Mouse (Mus musculus): ENCODE data around the gene Pecr. TPM values are rescaled to one million over a fixed set of nuclear protein-coding genes. Genes with fewer than 3 reads are reported as not detected.
"Not testable (repeated sequence)": the region's sequence is repeated elsewhere in the genome, so short reads cannot be mapped to it uniquely, and the experiment has no call there.

Pecr gene
- total RNA-seq, 2 experiments from 2014 or later, result 18.8 to 20.1 TPM

DNA sequence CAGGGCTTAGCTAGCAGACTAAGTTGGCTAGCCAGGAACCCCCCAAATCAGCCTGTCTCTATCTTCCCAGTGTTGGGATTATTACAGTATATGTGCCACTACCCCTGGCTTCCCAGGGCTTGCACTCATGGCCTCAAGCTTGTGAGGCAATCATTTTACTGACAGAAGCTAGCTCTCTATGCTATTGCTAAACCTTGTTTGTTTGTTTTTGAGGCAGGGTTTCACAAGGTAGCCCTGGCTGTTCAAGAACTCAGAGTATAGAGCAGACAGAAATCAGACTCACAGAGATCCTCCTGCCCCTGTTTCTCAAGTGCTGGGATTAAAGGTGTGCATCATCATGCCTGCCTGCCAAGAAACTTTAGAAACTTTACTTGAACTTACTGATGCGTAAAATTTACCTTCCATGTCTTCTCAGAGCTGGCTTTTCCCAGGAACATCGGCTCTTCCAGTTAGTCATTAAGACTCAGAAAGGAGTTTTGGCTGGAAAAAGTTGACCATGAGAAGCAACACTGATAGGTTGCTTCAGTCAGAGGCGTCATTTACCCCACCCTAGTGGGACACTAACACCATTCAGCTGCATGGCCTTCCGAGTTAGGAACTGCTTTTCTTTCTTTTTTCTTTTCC, 4.5 kb upstream of the Pecr start:
- DNase-seq, result no peak

DNA sequence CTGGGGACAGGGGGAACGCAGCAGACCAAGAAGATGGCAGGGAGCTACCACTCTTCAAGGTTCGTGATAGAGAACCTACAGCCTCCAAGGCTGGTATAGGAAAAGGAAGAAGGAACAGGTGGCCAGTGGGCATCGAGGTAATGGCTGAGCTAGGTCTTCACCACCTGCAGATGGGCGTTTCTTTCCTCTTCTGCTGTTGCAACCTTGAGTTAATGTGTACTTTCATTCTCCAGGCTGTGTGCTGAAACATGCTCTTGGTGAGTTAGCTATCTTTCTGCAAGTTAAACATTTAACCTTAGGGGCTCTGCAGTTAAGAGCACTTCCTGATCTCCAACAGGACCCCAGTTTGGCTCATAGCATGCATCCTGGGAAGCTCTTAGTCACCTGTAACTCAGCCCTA, 3.8 kb upstream of the Pecr start:
- DNase-seq, result no peak

DNA sequence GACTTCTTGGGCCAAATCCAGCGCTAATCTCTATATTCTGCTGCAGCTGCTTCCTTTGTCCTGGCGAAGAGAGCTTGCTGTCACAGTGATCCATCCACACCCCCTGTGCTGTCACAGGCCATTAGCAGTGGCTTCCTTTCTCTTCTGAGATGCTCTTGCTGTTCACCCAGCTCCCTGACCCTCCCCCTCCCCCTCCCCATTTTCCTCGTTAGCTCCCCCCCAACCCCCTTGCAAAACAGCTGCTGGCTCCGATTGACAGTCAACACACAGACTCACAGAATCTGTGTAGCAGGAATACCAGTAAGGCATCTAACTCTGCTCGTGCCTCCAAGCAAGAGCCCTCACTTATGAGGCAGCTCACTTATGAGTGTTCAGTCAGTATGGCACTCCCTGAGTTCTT, 2.8 kb upstream of the Pecr start:
- no peak for DNase-seq

DNA sequence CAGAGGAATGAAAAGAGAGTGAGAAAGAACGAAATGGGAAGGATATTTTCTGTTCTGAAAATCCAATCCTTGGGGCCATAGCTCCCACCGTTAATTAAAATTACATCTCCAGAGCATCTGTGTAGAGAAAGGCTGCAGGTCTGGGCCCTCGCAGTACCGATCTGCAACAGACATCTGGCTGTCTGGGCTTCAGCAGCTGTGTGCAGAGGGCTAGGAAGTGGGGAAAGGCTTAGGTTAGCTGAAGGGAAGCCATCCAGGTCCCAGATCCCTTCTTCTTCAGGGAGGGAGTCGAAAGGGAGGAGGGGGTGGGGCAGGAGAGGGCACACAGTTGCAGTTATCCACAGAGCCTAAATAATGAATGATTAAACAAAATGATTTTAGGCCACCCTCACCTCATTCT, 425 bp upstream of the Pecr start:
- no peak for DNase-seq

DNA sequence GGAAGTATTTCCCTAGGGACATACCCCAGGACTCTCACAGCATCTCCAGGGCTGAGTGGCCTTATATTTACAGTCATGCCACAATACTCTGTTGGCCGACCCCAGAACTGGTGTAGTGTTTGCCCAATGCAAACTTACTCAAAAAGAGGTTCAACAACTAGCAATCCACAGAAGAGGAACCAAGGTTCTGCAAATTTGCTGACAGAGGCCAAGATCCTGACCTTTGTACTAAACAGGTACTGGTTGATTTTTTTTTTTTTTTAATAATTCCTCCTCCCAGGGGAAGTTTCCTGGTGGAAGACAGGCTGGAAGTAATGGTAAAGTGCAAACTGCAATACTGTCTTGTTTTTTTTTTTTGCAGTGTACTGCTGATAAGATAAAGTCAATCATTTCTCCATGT, 1.5 kb downstream of the Pecr start:
- no peak for DNase-seq

DNA sequence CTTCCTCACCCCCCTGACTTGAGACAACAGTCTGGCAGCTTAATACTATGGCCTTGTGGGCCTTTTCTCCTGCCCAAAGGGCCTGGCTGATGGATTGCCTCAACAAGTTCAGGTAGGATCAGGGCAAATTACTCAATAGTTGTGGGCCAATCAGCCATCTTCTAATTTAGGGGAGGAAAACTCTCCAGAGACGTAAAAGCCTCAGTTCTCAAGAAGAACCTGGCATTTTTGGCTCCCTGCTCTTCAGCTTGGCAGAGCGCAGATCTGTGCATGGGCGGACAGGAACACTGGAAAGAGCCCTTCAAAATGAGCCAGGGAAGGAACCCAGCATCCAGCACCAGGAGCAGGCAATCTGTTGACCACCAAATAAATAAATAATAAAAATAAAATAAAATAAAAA, 6.0 kb downstream of the Pecr start:
- no peak for DNase-seq

DNA sequence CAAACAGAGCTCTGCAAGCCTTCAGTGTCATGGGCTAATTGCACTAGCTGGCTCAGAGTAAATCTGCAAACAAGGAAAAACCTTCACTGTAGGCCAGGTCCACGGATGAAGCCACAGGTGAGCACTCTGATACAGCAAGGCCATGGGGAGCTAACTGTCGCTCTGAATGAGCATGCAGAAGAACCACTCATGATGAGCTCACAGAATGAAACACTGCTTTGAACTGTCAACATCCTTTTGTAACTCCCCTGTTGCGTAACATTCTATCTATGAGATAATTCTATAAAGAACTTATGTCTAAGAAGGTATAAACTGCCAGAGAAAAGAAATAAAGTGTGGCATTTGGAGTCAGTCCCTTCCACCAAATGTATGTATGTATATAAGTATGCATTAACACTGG, 21.0 kb downstream of the Pecr start:
- no peak for DNase-seq

DNA sequence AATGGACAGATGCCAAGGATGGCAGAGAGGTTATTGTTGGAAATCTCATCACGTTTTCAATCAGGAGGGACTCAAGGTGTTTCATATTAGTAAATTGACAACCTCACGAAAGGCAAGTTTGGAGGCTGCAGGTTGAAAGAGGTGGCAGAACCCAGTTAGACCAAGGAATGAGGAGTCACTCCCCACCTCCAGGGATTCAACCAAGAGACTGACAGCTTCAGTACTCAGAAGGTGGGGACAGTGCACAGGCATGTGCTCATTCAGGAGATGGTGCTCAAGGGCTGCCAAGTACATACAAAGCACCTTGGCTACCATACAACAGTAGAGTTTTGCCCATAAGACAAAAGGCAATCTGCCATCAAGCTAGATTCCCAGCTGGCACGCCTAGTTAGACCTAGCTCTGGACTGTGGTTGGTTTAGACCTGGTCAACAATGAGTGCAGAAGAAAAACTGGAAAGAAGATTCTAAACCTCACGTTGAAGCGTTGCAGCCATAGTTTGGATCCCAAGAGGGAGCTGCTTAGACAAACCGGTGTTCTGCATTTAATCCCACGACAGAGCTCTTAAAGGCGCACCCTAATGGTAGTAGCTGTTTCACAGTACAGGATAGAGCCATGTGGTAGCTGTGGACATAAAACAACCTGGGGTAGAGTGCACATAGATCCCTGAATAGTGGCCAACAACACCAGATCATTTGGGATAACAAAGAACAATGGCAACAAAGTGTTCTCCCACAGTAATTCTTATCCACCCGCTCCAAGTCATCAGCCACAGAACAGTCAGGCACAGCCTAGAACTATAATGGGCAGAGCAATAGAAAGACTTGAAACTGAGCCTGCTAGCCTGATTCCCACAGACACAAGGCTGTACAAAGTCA, 27.5 kb downstream of the Pecr start:
- no peak for DNase-seq

DNA sequence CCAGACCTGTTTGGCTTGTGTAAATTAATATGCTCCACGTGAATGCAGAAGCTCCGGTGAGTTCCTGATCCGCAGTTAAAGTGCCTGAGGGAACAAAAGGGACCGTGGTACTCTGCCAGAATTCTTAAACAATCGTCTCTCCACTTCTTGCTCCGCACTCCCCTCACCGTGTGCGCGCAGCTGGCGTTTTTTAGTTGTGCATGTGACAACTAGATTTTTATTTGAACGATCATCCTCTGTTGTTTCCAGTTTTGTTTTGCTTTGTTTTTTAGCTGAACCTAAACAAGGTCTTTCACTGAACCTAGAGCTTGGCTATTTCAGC, 28.3 kb downstream of the Pecr start:
- DNase-seq, result no peak

DNA sequence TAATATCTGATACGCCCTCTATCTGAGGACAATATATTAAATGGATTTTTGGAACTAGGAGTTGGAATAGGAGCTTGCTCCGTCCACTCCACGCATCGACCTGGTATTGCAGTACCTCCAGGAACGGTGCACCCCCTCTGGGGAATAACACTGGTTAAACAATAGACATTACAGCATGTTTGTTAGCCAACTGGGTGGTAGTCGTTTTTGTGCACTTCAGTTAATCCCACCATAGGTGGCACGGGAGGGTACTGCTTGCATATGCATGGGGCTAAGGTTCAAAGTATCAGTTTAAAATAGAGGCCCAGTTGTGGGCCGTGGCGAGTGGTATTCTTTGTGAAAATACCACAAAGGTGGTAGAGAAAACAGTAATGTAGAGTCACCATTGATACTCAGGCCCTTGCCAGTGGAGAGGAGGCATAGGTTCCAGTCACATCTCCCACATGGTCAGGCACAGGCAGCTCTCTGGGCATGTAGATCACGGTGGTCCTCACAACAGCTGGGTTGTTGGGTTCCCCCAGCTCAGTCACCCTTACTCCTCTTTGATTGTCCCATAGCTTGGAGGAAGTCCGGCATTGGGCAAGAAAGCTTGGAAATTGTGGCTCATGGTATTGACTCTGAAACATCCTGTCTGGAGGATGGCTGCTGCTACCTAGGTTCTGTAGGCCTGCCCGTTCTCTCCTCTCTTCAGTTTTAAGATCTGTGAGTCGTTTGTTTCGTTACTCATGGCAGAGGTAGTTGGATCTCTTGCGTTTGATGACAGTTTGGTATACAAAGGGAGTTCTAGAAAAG, 28.9 kb downstream of the Pecr start:
- DNase-seq, result no peak

DNA sequence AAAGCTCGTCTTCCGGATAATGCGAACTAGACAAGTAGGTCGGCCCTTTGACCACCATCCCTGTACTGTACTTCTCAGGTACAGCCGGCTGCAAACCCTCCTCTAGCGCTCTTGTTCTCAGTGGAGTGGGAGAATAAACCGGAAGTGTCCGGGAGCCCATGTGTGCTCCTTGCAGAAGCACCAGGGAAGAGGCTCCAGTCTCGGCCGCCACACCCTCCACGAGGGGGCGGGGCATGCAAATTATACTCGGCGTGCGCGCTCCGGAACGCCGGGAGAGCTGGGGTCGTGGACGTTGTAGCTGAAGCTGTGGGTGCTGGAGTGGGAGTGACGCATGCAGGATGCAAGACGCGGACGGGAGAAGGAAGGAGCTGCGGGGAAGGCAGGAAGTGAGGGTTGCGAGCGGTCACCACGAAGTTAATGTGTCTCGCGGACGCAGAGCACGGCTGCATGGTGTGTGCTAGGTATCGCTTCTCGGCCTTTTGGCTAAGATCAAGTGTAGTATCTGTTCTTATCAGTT, 29.5 kb downstream of the Pecr start:
- peak; percentile 89 for DNase-seq

DNA sequence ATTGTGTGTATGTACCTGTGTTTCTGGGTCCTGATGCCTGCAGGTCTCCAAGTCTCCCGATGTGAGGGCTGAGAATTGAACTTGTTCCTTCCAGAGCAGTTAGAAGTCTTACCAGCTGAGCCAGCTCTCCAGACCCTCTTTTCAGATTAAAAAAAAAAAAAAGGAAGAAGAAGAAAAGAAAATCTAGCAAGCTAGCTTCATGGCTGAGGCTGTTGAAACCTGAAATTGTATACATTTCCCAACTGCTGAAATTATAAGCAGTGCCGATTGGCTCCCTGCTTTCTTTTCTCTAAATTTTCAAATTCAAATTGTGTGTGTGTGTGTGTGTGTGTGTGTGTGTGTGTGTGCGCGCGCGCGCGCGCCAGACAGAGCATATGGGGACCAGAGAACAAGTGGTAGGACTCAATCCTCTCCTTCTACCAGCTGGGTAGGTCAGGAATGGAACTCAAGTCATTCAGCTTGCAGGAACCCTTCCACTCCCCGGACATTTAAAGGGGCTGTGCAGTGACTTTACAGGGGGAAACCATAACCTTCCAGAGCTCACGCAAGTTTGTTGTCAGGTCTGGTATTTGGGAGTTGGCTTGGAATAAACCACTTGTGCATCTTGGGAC, 30.1 kb downstream of the Pecr start:
- no peak for DNase-seq

DNA sequence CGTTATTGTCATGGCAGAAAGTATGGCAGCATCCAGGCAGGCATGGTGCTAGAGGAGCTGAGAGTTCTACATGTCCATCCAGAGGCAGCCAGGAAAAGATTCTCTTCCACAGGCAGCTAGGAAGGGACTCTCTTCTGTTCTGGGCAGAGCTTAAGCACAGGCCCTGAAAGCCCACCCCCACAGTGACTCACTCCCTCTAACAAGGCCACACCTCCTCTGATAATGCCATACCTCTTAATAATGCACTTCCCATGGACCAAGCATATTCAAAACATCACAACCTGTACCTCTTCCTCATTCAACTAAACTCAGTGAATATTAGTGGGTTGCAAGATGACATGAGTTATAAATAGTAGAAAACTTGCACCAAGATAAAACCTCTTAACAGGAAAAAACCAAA, 32.3 kb downstream of the Pecr start:
- no peak for DNase-seq

DNA sequence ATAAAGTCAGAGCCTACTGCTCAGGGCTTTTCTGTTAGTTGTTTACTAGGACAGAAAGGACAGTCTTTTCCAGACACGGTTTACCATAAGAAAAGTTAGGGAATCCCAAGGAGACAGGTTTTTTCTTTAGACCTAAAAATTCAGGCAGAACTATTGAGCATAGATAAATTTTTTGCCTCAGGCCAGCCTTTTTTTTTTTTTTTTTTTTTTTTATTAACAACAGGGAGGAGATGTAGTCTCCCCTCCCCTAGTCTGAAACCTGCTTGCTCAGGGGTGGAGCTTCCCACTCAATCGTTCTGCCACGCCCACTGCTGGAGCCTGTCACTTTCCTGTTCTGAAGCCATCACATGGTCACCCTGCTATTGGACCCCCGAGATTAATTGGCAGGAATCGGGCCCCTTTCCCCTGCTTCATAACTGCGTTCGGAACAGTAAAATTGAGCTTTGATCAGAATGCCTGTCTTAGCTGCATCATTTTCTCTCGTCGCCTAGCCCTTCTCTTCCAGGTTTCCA, 35.8 kb downstream of the Pecr start:
- not testable (repeated sequence) for DNase-seq

DNA sequence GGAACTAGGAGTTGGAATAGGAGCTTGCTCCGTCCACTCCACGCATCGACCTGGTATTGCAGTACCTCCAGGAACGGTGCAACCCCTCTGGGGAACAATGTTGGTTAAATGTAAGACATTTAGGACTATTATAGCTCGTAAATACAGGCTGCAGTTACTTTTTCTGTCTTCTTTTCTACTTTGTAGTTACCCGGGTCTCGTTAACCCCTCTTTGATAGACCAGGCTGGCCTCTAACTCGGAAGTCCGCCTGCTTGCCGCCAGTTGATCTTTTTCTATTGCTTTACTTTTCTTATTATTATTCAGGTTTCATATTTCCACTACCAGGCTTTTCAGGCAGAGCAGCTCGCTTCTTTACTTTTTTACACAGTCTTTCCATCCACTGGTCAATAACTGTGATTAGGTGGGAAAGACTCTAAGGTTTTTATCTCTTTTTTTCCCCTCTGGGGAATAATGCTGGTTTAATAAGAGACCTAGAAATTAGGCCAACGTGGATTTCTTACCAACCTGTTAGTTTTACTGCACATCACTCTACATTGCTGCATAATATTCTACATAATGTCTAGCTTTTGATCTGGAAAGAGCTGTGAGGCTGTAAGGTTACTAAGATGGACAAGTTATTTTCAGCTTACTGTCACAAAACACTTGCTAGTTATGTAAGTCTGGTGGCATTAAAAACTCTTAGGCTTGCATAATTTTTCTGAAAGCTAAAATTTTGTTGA, 39.6 kb downstream of the Pecr start:
- DNase-seq, result no peak

DNA sequence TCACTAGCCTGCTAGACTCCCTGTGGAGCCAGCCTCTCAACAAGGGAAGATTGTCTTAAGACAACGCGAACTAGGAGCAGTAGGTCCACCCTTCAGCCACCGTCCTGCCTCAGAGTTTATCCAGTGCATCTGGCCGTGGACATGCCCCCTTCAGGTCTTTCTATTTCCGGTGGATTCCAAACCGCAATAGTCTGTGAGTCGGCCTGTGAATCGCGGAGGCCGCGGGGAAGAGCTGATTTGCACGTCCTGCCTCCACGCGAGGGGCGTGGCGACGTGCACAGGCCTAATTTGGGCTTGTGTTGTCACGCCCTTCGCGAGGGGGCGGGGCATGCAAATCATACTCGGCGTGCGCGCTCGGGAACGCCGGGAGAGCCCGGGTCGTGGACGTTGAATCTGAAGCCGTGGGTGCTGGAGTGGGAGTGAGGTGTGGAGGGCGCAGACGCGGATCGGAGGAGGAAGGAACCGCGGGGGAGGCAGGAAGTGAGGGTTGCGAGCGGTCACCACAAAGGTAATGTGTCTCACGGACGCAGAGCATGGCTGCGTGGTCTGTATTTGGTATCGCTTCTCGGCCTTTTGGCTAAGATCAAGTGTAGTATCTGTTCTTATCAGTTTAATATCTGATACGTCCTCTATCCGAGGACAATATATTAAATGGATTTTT, 40.3 kb downstream of the Pecr start:
- DNase-seq, result peak; percentile 96

DNA sequence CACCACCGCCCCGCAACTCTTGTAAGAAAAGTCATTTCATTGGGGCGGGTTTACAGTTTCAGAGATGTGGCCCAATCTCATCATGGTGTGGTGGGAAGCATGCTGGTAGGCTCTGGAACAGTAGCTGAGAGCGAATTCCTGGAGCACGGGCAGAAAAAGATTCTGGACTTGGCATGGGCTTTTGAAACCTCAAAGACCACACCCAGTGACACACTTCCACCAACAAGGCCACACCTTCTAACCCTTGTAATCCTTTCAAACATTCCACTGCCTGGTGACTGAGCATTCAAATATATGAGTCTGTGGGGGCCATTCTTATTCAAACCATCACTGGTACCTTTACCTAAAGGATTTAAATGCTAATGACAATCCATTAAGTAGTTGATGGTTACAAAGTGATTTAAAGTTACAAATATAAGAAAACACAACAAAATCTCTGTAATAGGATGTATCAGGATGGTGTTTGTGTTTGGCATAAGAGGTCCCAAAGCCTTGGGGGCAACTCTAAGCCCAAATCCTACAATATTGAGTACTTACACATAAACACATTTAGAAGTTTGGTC, 41.5 kb downstream of the Pecr start:
- DNase-seq, result no peak

DNA sequence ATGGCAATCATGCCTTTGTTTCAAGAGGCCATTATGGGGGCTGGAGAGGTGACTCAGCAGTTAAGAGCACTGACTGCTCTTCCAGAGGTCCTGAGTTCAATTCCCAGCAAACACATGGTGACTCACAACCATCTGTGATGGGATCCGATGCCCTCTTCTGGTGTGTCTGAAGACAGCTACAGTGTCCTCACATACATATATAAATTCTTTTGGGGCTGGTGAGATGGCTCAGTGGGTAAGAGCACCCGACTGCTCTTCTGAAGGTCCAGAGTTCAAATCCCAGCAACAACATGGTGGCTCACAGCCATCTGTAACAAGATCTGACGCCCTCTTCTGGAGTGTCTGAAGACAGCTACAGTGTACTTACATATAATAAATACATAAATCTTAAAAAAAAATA, 45.0 kb downstream of the Pecr start:
- DNase-seq, result not testable (repeated sequence)

DNA sequence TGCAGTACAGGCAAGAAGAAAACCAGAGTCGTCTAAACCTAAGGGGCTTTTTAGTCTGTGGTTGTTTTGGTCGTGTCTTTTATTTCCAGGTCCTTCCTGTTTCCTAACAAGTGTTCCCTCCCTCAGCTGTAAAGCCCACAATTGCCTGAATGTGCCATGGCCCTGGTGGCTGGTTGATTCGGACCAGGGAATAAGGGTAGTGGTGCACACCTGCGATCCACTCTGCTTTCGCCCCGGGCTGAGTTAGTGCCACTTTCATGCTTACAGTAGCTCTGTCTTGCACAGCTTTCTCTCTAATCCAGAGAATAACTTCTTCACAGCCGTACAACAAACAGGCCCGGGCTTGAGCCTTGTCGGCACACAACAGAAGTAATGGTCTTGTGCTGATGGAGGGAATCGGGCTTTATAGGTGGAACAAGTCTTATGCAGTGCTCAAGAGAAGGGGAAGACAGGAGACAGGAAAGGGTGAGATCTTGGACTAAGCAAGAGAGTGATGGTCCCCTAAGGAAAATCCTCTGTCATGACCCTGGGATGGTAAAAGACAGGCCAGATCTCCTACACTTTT, 46.0 kb downstream of the Pecr start:
- no peak for DNase-seq

DNA sequence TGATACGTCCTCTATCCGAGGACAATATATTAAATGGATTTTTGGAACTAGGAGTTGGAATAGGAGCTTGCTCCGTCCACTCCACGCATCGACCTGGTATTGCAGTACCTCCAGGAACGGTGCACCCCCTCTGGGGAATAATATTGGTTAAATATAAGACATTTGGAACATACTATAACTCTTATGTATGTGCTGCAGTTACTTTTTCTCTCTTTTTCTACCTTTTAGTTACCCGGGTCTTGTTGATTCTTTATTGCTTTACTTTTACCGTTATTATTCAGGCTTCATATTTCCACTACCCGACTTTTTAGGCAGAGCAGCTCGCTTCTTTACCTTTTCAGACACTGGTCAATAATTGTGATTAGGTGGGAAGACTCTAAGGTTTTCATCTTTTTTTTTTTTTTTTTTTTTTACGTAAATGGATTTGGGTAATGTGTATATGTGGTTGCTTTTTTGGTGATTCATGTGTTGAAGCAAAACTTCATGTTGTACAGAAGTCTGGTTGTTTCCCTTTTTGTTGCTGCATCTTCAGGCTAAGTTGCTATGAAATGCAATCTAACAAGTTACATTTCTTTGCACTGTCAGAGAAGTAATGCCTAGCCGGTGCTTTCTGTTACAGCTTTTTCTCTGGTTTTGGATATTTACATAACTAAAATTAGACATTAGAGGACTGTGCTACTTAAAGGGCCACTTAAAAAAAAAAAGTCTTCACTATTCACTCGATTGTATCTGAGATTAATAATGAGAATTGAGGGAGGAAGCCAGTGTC, 46.9 kb downstream of the Pecr start:
- DNase-seq, result no peak

All from gastrocnemius, postnatal 10 days (tissue).